Mouse (Mus musculus) neural tube, embryonic 13.5 days (tissue): ENCODE measurements around the gene Ror1. TPM values are rescaled to one million over a fixed set of nuclear protein-coding genes. Genes with fewer than 3 reads are reported as not detected.

Experiments
- ATAC-seq: fragments of 200-750 bp; cut with Nextera tagmentation; 2 replicates; pipeline ENCODE4 v1.8.0; 2017; ENCODE audit warnings: low read depth, mild to moderate bottlenecking, moderate TSS enrichment, moderate library complexity
- H3K27ac ChIP-seq: fragments of 300-500 bp; sonication (generic); replicated peaks from 2 replicates; pipeline ENCODE4 v1.5.1; 2015; ENCODE audit warnings: moderate library complexity, mild to moderate bottlenecking, inconsistent platforms
- H3K27me3 ChIP-seq: fragments of 300-500 bp; sonication (generic); 2 replicates; pipeline ENCODE4 v1.6.1; 2015; ENCODE audit warnings: mild to moderate bottlenecking, inconsistent platforms
- H3K36me3 ChIP-seq: fragments of 300-500 bp; sonication (generic); 2 replicates; pipeline ENCODE4 v1.6.1; 2015; ENCODE audit warnings: mild to moderate bottlenecking, inconsistent platforms
- H3K4me1 ChIP-seq: fragments of 300-500 bp; sonication (generic); replicated peaks from 2 replicates; pipeline ENCODE4 v1.6.1; 2015; ENCODE audit warnings: inconsistent platforms
- H3K4me2 ChIP-seq: fragments of 300-500 bp; sonication (generic); 2 replicates; pipeline ENCODE4 v1.6.1; 2015; ENCODE audit warnings: inconsistent platforms, mild to moderate bottlenecking, moderate library complexity
- H3K4me3 ChIP-seq: fragments of 300-500 bp; sonication (generic); 2 replicates; pipeline ENCODE4 v1.5.1; 2015; ENCODE audit warnings: mild to moderate bottlenecking, inconsistent platforms
- H3K9ac ChIP-seq: fragments of 300-500 bp; sonication (generic); 2 replicates; pipeline ENCODE4 v1.6.1; 2015; ENCODE audit warnings: moderate library complexity, mild to moderate bottlenecking, inconsistent platforms
- H3K9me3 ChIP-seq: fragments of 300-500 bp; sonication (generic); 2 replicates; pipeline ENCODE4 v1.6.1; 2016; ENCODE audit warnings: inconsistent platforms
- WGBS: fragments of 180-500 bp; shearing (Covaris S2); methylation state at CpG from one replicate; pipeline ENCODE4 v1.1.7; 2015; 5-methylcytosine and 5-hydroxymethylcytosine counted together
- polyA plus RNA-seq: library from polyadenylated mRNA; unstranded; fragments of >200 nt; fragmentation: Nextera tagmentation; extraction: Ambion mirVana; gene quantifications from 2 replicates; pipeline ENCODE4 v1.2.1, GENCODE M21; 2015

Ror1 gene
- polyA plus RNA-seq, 1 experiment from 2014 or later, result 1.8 TPM

DNA sequence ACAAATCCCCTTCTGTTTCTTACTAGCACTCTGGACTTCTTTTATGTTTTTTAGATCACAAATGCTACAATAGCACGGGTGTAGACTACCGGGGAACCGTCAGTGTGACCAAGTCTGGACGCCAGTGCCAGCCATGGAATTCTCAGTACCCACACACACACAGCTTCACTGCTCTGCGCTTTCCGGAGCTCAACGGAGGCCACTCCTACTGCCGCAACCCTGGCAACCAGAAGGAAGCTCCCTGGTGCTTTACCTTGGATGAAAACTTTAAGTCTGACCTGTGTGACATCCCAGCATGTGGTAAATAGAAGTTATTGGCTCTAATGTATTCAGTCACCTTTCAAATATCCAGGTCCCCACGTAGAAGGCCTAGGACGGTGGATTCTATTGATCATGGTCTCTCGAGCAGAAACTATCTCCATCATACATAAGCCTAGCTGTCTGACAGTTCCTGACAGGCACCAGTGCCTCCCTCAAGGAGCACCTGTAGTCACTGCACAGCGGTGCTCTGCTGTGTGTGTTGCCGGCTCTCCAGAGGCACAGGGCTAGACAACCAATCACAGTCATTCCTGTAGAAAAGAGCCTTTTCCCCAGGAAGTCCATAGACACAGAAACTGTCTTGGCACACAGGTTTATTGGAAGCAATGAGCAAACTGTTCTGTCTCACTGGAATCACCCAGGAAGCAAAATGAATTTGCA is 316.4 kb downstream of the Ror1 start:
- Histone ChIP-seq H3K4me3 (no peak overlapping the region), H3K36me3 (no peaks in the 10 kb centered on the region), H3K4me1 (no peaks in the 10 kb centered on the region), H3K27ac (no peak overlapping the region), H3K4me2 (no peak overlapping the region), H3K9me3 (no peaks in the 10 kb centered on the region), H3K9ac (no peak overlapping the region), H3K27me3 (no peaks in the 10 kb centered on the region)
- WGBS, result 50% methylated on average over 13 of the region's 13 CpGs
- ATAC-seq, result no peak

DNA sequence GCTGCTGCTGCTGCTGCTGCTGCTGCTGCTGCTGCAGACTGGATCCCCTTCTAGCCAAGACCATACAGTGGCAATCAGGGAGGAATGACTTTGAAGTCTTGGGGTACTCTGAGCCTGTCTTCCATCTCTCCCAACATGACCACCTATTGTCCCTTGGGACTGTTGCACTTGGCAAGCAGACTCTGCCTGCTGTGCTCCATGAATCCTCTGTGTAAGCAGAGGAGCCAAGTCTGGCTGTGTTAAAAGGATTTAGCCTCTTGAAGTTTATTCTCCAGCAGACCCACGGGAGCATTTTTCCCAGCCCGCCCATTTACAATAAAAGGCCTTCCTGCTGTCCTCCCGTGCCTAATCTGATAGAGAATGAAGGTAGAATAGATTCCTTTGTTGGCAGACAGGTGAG is 327.2 kb downstream of the Ror1 start:
- ATAC-seq, result no peak
- Histone ChIP-seq H3K9ac (no peak overlapping the region), H3K36me3 (no peaks in the 10 kb centered on the region), H3K4me1 (peaks cover 6% of the 10 kb centered on the region; the same call in 1 of the 2 replicates), H3K4me3 (no peak overlapping the region), H3K4me2 (no peak overlapping the region), H3K9me3 (no peaks in the 10 kb centered on the region), H3K27ac (no peak overlapping the region), H3K27me3 (no peaks in the 10 kb centered on the region)
- WGBS, result 8% methylated on average over 3 of the region's 3 CpGs

DNA sequence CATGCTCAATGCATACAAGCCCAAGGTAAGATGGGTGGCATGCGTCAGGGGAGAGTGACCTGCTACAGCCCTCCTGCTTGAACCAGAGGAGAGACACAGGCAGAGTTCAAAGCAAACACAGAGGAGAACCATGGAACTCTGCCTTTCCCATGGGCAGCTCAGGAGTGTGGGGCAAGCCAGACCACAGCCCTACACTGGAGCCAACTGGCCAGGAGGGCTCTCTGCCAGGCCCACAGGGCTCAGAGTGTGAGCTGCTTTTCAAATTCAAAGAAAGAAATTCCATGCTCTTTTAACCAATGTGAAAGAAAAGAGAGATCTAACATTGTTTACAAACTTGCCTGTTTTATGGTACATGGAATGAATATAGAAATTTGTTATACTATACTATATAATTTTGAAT is 330.5 kb downstream of the Ror1 start:
- H3K27ac ChIP-seq, result no peak overlapping the region
- H3K9ac ChIP-seq, result no peak overlapping the region
- WGBS, result 91% methylated on average over 1 of the region's 1 CpGs
- H3K4me2 ChIP-seq, result no peak overlapping the region
- H3K4me1 ChIP-seq, result peaks cover 6% of the 10 kb centered on the region; the same call in 1 of the 2 replicates
- no peaks in the 10 kb centered on the region for H3K27me3 ChIP-seq
- no peaks in the 10 kb centered on the region for H3K9me3 ChIP-seq
- H3K36me3 ChIP-seq, result no peaks in the 10 kb centered on the region
- H3K4me3 ChIP-seq, result no peak overlapping the region
- ATAC-seq, result no peak

DNA sequence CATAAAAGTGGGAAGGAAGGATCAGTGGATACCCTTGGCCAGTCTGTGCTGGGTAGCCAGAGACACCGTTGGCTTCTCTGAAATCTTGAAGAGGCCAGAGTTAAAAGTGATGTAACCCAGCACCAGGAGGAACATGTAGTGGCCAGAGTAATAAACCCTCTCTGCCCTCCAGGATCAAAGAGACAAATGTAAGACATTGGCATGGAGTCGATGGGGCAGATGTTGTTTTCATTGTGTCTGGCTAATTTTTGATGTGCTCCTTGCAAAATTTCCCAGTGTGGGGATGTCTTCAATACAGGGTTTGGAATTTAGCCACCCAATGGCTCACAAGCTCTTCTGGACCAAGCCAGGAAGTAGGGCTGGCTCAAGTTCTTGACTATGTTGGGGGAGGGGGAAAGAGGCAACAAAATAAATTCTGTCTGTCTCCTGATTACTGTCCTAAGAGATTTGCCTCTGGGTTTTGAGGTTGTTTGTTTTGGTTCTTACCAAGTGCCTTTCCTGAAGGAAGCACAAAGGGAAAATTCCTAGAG is 333.8 kb downstream of the Ror1 start:
- no peaks in the 10 kb centered on the region for H3K36me3 ChIP-seq
- no peak overlapping the region for H3K27ac ChIP-seq
- H3K9ac ChIP-seq, result no peak overlapping the region
- H3K4me3 ChIP-seq, result no peak overlapping the region
- ATAC-seq, result no peak
- no peaks in the 10 kb centered on the region for H3K27me3 ChIP-seq
- H3K4me1 ChIP-seq, result no peaks in the 10 kb centered on the region
- WGBS, result 72% methylated on average over 2 of the region's 2 CpGs
- H3K4me2 ChIP-seq, result no peak overlapping the region
- no peaks in the 10 kb centered on the region for H3K9me3 ChIP-seq

DNA sequence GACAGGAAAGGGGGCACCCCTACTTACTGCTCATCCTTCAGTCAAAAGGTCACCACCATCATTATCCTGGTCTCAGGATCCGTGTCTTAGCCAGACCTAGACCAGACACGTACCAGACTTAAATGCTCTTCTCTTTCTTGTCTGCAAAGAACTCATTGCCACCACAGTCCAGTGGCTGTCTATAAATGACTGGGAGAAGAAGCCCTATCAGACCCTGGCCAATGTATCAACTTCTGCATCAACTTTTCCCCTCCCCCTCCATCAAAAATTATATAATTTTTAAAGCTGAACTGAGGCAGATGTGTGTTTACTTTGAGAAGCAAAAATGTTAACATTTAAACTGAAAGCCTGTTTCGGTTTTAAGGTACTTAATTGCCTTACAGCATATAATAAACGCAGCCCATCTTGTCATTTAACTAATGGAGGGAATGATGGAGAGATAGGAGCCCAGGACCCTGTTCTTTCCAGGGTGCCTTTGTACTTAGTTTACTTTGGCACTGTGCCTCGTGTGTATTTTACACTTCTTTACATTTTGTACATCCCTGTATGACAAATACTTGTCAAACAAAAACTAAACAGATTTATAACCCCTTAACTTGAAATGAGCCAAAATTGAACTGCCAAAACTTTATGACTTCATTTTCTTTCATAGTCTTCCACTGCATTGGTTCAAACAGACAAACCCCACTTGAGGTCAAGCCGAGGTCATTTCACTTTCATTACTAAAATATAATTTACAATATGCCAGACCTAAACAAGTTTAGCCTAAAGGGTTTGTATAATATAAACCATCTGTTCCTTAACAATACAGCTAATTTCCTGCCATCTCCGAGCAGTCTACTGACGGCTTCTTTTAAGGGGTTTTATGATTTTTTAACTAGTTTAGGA is 339.9 kb downstream of the Ror1 start:
- H3K9ac ChIP-seq, result no peak overlapping the region
- H3K27me3 ChIP-seq, result no peaks in the 10 kb centered on the region
- WGBS, result 57% methylated on average over 8 of the region's 8 CpGs
- H3K36me3 ChIP-seq, result no peaks in the 10 kb centered on the region
- no peaks in the 10 kb centered on the region; the same call in 1 of the 2 replicates for H3K9me3 ChIP-seq
- H3K4me1 ChIP-seq, result no peaks in the 10 kb centered on the region
- no peak overlapping the region for H3K4me3 ChIP-seq
- no peak overlapping the region for H3K27ac ChIP-seq
- no peak overlapping the region for H3K4me2 ChIP-seq
- ATAC-seq, result no peak

DNA sequence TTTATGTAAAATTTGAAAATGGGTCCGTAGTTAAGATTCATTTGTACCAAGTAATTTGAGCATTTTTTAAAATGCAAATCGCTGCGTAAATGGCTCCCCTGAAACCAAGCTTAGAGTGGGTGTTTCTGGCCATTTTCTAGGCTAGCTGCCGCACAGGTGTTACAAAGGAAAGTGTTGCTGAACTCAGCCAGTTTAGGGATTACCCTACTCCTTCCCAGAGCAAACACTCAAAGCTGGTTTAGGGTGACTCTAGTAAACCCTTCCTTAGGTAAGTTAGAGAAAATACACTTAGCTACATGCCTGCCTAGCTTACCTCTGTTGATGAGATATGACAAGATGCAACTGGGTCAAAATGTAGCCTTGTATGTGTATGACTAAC is 340.6 kb downstream of the Ror1 start:
- Histone ChIP-seq H3K4me2 (no peak overlapping the region), H3K27me3 (no peaks in the 10 kb centered on the region), H3K4me1 (no peaks in the 10 kb centered on the region), H3K27ac (no peak overlapping the region), H3K9me3 (no peaks in the 10 kb centered on the region; the same call in 1 of the 2 replicates), H3K4me3 (no peak overlapping the region), H3K9ac (no peak overlapping the region), H3K36me3 (no peaks in the 10 kb centered on the region)
- 75% methylated on average over 4 of the region's 4 CpGs for WGBS
- no peak for ATAC-seq

DNA sequence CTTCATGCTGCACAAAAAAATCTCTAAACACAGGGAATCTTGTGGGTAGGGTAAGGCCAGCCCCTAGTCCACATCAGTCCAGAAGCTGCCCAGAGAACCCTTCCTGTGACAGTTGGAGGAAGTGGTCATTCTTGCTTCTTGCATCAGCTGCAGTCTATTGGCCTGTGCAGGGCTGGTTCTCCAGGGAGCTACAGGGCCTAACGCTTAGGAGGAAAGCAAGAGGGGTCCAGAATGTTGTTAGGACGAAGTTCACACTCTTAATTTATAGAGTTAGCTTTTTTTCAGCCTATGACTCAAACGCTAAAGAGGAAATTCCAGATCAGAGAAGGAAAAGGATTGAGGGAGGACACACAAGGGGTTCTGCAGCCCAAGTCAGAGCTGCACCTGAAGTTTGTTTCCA is 351.3 kb downstream of the Ror1 start:
- WGBS, result 65% methylated on average over 3 of the region's 3 CpGs
- Histone ChIP-seq H3K9ac (no peak overlapping the region), H3K27ac (no peak overlapping the region), H3K36me3 (no peaks in the 10 kb centered on the region), H3K4me2 (no peak overlapping the region), H3K27me3 (no peaks in the 10 kb centered on the region), H3K4me3 (no peak overlapping the region), H3K4me1 (no peaks in the 10 kb centered on the region), H3K9me3 (peaks cover 3% of the 10 kb centered on the region)
- ATAC-seq, result no peak

DNA sequence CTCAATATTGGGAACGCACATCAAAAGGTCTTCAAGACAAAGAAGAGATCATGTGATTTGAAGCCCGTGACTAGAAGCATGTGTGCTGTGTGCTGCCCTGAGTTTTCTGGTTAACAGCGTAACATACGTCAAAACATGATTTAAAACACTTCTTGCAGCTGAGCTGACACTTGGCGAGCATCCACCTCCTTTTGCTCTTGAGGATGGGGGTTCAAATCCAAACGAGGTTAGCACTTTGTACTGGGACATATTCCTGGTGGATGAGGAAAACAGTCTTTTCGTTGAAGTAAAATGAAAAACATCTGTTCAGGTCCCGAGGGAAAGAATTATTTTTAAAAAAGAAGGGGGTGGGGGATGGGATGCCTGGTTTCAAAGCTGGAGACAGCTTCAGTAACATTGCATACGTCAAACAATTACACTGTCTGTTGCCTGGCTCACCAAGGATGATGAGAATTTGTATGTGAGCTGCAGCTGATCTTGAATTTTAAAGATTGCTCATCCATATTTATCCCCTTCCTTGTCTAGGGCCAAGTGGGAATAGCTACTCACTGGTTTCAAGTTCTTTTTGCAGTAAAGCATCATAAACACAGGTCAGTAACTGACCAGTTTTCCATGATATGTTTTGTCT is 367.0 kb downstream of the Ror1 start:
- H3K4me3 ChIP-seq, result no peak overlapping the region
- WGBS, result 55% methylated on average over 9 of the region's 9 CpGs

DNA sequence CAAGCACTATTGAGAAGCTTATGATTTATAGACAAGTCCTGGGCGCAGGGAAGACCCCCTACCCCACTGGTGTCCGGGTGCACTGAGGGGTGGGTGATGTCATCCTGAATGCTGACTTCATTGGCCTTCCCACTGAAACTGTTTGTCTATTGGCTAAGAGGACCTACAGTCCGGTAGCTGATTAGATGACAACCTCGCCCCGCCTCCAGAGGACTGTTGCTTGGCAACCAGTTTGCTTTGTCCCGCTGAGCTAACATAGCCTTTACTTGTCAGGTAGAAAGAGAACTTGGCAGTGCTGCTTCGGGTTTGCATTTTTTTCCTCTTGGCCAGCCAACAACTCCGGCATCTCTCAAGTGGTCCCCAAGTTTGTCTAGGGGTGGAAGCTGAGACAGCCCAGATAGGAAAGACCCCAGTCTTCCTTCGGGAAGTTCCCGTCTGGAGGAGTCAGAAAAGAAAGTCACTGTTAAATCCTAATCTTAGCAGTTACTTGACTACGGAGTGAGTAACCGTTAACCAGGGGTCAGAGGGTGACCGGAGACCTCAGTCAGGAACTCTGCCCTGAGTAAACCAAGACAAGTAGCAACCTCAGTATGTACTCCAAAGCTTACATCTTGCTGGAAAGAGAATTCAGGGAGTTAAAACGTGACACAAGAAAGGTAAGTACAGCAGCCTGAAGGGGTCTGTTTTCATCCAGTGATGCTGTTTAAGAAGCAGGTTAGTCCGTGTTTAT is 383.2 kb downstream of the Ror1 start, which contains the start of gene Ube2u:
Gene Ube2u (plus strand): TSS at position 258 of the 730 bp plus-strand sequence.
- Histone ChIP-seq H3K27ac (no peak within 1 kb of the TSS), H3K36me3 (no peaks in the 10 kb centered on the region), H3K4me3 (peak within 1 kb of the TSS; percentile 23), H3K4me1 (peaks cover 13% of the 10 kb centered on the region), H3K4me2 (peak within 1 kb of the TSS; percentile 52), H3K27me3 (no peaks in the 10 kb centered on the region), H3K9ac (0 out of 2 replicates have a peak within 1 kb of the TSS, but pooled peaks have one; percentile 26), H3K9me3 (no peaks in the 10 kb centered on the region)
- peak; percentile 94 for ATAC-seq
- 38% methylated on average over 15 of the region's 15 CpGs for WGBS

More for the DNA sequence above, 367.0 kb downstream of the Ror1 start:
- H3K4me1 ChIP-seq, result no peaks in the 10 kb centered on the region
- no peaks in the 10 kb centered on the region for H3K9me3 ChIP-seq
- no peak overlapping the region for H3K27ac ChIP-seq
- ATAC-seq, result no peak
- no peaks in the 10 kb centered on the region for H3K36me3 ChIP-seq
- no peak overlapping the region for H3K9ac ChIP-seq
- no peak overlapping the region for H3K4me2 ChIP-seq
- no peaks in the 10 kb centered on the region for H3K27me3 ChIP-seq

DNA sequence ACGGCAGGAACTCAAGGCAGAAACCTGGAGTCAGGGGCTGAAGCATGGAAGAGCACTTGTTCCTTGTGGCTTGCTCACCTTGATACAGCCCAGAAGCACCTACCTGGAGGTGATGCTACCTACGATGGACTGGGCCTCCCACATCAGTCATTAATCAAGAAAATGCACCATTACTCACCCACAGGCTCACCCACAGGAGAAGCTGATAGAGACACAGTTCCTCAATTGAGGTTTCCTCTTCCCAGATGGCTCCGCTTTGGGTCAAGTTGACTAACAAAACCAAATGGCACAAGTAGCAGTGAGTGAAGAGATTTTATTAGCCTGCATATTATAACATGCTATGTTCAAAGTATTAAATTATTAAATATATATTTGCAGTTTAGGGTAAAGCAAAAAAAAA is 392.9 kb downstream of the Ror1 start:
- no peaks in the 10 kb centered on the region for H3K4me1 ChIP-seq
- no peak overlapping the region for H3K4me2 ChIP-seq
- no peaks in the 10 kb centered on the region for H3K36me3 ChIP-seq
- no peak overlapping the region for H3K4me3 ChIP-seq
- H3K27me3 ChIP-seq, result no peaks in the 10 kb centered on the region
- 92% methylated on average over 3 of the region's 3 CpGs for WGBS
- ATAC-seq, result no peak
- no peak overlapping the region for H3K9ac ChIP-seq
- no peaks in the 10 kb centered on the region for H3K9me3 ChIP-seq
- H3K27ac ChIP-seq, result no peak overlapping the region
